Mouse (Mus musculus): ENCODE data around the gene Trmt1.

- no peak for TF ChIP-seq POLR2A (IDR thresholded peaks at IDR 0.05; ENCODE audit: extremely low read depth, insufficient read depth, low read length)
- TF ChIP-seq CTCF (IDR thresholded peaks at IDR 0.05; ENCODE audit: low read depth, low read length), result no peak
These were observed 22.0 kb downstream of the Trmt1 start for GRCm38 (mm10) chr8:84708071-84708541.
